Mouse (Mus musculus) gastrocnemius, postnatal 4 days (tissue): Measurements from ENCODE around the gene Depdc1b. TPM values are rescaled to one million over a fixed set of nuclear protein-coding genes. Genes with fewer than 3 reads are reported as not detected.

Experiments
- DNase-seq, 2 experiments: peaks; one replicate each; pipeline ENCODE4 v3.0.0; 2021 to 2022; ENCODE audit warnings: low spot score in 2 of 2, mixed read lengths in 2 of 2
- total RNA-seq, 2 experiments: library from RNA; stranded (reverse); gene quantifications; 2 replicates each; pipeline ENCODE4 v1.2.3; 2021

The Depdc1b gene
- total RNA-seq, 2 experiments from 2014 or later: 3.6 to 4.2 TPM

GRCm38 (mm10) chr13:108429623-108430022, 113.5 kb downstream of the Depdc1b start:
- DNase-seq: no peak

GRCm38 (mm10) chr13:108431776-108432175, 115.6 kb downstream of the Depdc1b start:
- no peak for DNase-seq

- no peak for DNase-seq
These were observed 119.6 kb downstream of the Depdc1b start for GRCm38 (mm10) chr13:108435687-108436086.

GRCm38 (mm10) chr13:108437424-108437823, 121.3 kb downstream of the Depdc1b start:
- no peak for DNase-seq

GRCm38 (mm10) chr13:108439012-108439411, 122.9 kb downstream of the Depdc1b start:
- DNase-seq: no peak

GRCm38 (mm10) chr13:108448348-108448931, 132.3 kb downstream of the Depdc1b start:
- DNase-seq: no peak

GRCm38 (mm10) chr13:108449116-108450097, 133.3 kb downstream of the Depdc1b start, which contains the start of gene Pde4d:
Gene Pde4d (plus strand): TSS chr13:108449948.
- DNase-seq: no peak

- DNase-seq: no peak
These were observed 135.0 kb downstream of the Depdc1b start for GRCm38 (mm10) chr13:108451122-108451521.

GRCm38 (mm10) chr13:108453064-108453919, 137.2 kb downstream of the Depdc1b start:
- DNase-seq: no peak

Other genes with a start within 250 kb of the Depdc1b start
- gene Ndufaf2, start 157.7 kb upstream of the Depdc1b start, total RNA-seq: 10 to 100 TPM; 16.5 to 17.4 TPM
- 10 to 100 TPM; 13.5 to 13.7 TPM for gene Ercc8, start 157.6 kb upstream of the Depdc1b start, total RNA-seq
- 1 to 10 TPM; 1.4 to 1.8 TPM for gene Elovl7, start 101.9 kb upstream of the Depdc1b start, total RNA-seq
- 10 to 100 TPM; 67.3 to 73.3 TPM for gene Pde4d, start 133.6 kb downstream of the Depdc1b start, total RNA-seq